Mouse (Mus musculus): ENCODE results near the gene 4930469K13Rik. TPM values are rescaled to one million over a fixed set of nuclear protein-coding genes. Genes with fewer than 3 reads are reported as not detected.

The 4930469K13Rik gene
- polyA plus RNA-seq, 1 experiment from 2014 or later = not detected

- peaks cover 4% of the 10 kb centered on the region; the same call in 1 of the 2 replicates for H3K4me1 ChIP-seq (ENCODE audit: insufficient read depth)
- H3K9ac ChIP-seq (replicated peaks) = peak overlapping the region; percentile 57
- H3K4me2 ChIP-seq (ENCODE audit: low read depth, low read length) = peak overlapping the region; percentile 65
- no peaks in the 10 kb centered on the region for H3K36me3 ChIP-seq (replicated peaks; ENCODE audit: insufficient read depth, low read length)
- peak; percentile 41 for DNase-seq
- H3K4me3 ChIP-seq (ENCODE audit: low read depth, low read length) = peak overlapping the region; percentile 24; the same call in 1 of the 2 replicates
- TF ChIP-seq EP300 (IDR thresholded peaks at IDR 0.05; ENCODE audit: low read depth) (no peak), CTCF (IDR thresholded peaks at IDR 0.05; ENCODE audit: low read depth) (no peak)
- H3K27ac ChIP-seq (ENCODE audit: low read depth) = peak overlapping the region; percentile 83
- ATAC-seq = peak; percentile 45; the same call in 1 of the 2 replicates
- no peaks in the 10 kb centered on the region for H3K9me3 ChIP-seq (ENCODE audit: low read length)
- H3K27me3 ChIP-seq (ENCODE audit: insufficient read depth, low read length) = no peaks in the 10 kb centered on the region
- WGBS (ENCODE audit: insufficient replicate concordance) = 24% methylated on average over 11 of the region's 11 CpGs
These were observed 90.1 kb downstream of the 4930469K13Rik start for GRCm38 (mm10) chr11:34008214-34008613.

DNA sequence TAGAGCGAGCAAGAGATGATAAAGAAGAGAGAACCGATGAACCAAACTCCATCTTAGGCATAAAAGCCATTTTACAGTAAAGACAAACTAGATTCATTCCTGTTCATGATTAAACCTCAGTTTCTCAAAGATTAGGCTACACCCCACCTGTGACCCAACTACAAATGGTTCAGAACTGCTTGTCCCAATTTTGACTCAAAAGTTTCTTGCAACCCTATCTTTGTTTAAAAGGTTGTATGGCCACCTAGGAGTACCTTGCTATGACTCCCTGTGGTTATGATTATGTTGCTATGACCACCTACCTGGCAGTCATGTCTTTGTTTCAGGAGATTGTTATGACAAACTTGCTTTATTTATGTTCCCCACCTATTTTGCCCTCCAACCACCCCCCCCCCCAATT lies 90.7 kb downstream of the 4930469K13Rik start:
- Histone ChIP-seq H3K27me3 (ENCODE audit: insufficient read depth, low read length) (no peaks in the 10 kb centered on the region), H3K9me3 (ENCODE audit: low read length) (no peaks in the 10 kb centered on the region), H3K4me2 (ENCODE audit: low read depth, low read length) (no peak overlapping the region), H3K4me3 (ENCODE audit: low read depth, low read length) (no peak overlapping the region), H3K4me1 (ENCODE audit: insufficient read depth) (peaks cover 4% of the 10 kb centered on the region; the same call in 1 of the 2 replicates), H3K9ac (replicated peaks) (no peak overlapping the region), H3K36me3 (replicated peaks; ENCODE audit: insufficient read depth, low read length) (no peaks in the 10 kb centered on the region), H3K27ac (ENCODE audit: low read depth) (no peak overlapping the region)
- DNase-seq (no peak), ATAC-seq (no peak)
- TF ChIP-seq EP300 (IDR thresholded peaks at IDR 0.05; ENCODE audit: low read depth) (no peak), CTCF (IDR thresholded peaks at IDR 0.05; ENCODE audit: low read depth) (no peak)
- WGBS (ENCODE audit: insufficient replicate concordance) = 58% methylated on average over 1 of the region's 2 CpGs

DNA sequence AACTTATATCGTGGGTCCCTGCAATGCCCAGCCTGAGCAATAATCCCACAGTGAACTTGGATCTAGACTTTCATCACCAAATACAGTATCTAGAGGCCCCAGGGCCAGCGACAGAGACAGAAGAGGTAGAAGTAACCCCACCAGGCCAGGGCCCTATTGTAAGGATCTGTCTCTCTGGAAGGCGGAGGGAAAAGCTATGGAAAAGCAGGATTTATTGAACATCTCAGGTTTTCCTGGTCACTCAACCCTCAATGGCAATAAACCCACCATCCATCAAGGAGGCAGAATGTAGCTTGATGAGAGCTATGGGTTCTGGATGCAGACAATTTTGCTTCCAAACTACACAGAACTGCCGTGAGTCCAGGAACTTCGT lies 95.8 kb downstream of the 4930469K13Rik start:
- Histone ChIP-seq H3K27me3 (ENCODE audit: insufficient read depth, low read length) (no peaks in the 10 kb centered on the region), H3K4me3 (ENCODE audit: low read depth, low read length) (no peak overlapping the region), H3K9ac (replicated peaks) (no peak overlapping the region), H3K9me3 (ENCODE audit: low read length) (no peaks in the 10 kb centered on the region), H3K36me3 (replicated peaks; ENCODE audit: insufficient read depth, low read length) (no peaks in the 10 kb centered on the region), H3K27ac (ENCODE audit: low read depth) (no peak overlapping the region), H3K4me1 (ENCODE audit: insufficient read depth) (no peaks in the 10 kb centered on the region), H3K4me2 (ENCODE audit: low read depth, low read length) (no peak overlapping the region)
- TF ChIP-seq CTCF (IDR thresholded peaks at IDR 0.05; ENCODE audit: low read depth) = no peak
- TF ChIP-seq EP300 (IDR thresholded peaks at IDR 0.05; ENCODE audit: low read depth) = no peak
- no peak for DNase-seq
- 59% methylated on average over 5 of the region's 5 CpGs for WGBS (ENCODE audit: insufficient replicate concordance)
- no peak for ATAC-seq

GRCm38 (mm10) chr11:34001938-34002592 lies 96.3 kb downstream of the 4930469K13Rik start:
- DNase-seq = peak; percentile 65
- WGBS (ENCODE audit: insufficient replicate concordance) = under 1% methylated on average over 5 of the region's 5 CpGs
- peak; percentile 76 for TF ChIP-seq CTCF (IDR thresholded peaks at IDR 0.05; ENCODE audit: low read depth)
- TF ChIP-seq EP300 (IDR thresholded peaks at IDR 0.05; ENCODE audit: low read depth) = no peak
- Histone ChIP-seq H3K4me3 (ENCODE audit: low read depth, low read length) (no peak overlapping the region), H3K4me2 (ENCODE audit: low read depth, low read length) (no peak overlapping the region), H3K27me3 (ENCODE audit: insufficient read depth, low read length) (no peaks in the 10 kb centered on the region), H3K36me3 (replicated peaks; ENCODE audit: insufficient read depth, low read length) (no peaks in the 10 kb centered on the region), H3K9me3 (ENCODE audit: low read length) (no peaks in the 10 kb centered on the region), H3K9ac (replicated peaks) (no peak overlapping the region), H3K4me1 (ENCODE audit: insufficient read depth) (no peaks in the 10 kb centered on the region), H3K27ac (ENCODE audit: low read depth) (no peak overlapping the region)
- no peak for ATAC-seq

GRCm38 (mm10) chr11:34000416-34000815 lies 97.9 kb downstream of the 4930469K13Rik start:
- no peaks in the 10 kb centered on the region for H3K27me3 ChIP-seq (ENCODE audit: insufficient read depth, low read length)
- DNase-seq = no peak
- 43% methylated on average over 3 of the region's 3 CpGs for WGBS (ENCODE audit: insufficient replicate concordance)
- no peak for ATAC-seq
- H3K4me3 ChIP-seq (ENCODE audit: low read depth, low read length) = no peak overlapping the region
- no peak overlapping the region for H3K9ac ChIP-seq (replicated peaks)
- H3K4me2 ChIP-seq (ENCODE audit: low read depth, low read length) = no peak overlapping the region
- no peaks in the 10 kb centered on the region for H3K4me1 ChIP-seq (ENCODE audit: insufficient read depth)
- H3K9me3 ChIP-seq (ENCODE audit: low read length) = no peaks in the 10 kb centered on the region
- no peak for TF ChIP-seq CTCF (IDR thresholded peaks at IDR 0.05; ENCODE audit: low read depth)
- TF ChIP-seq EP300 (IDR thresholded peaks at IDR 0.05; ENCODE audit: low read depth) = no peak
- no peak overlapping the region for H3K27ac ChIP-seq (ENCODE audit: low read depth)
- H3K36me3 ChIP-seq (replicated peaks; ENCODE audit: insufficient read depth, low read length) = no peaks in the 10 kb centered on the region

- Histone ChIP-seq H3K4me2 (ENCODE audit: low read depth, low read length) (no peak overlapping the region), H3K27me3 (ENCODE audit: insufficient read depth, low read length) (no peaks in the 10 kb centered on the region), H3K9me3 (ENCODE audit: low read length) (no peaks in the 10 kb centered on the region), H3K4me1 (ENCODE audit: insufficient read depth) (peaks cover under 1% of the 10 kb centered on the region; the same call in 1 of the 2 replicates), H3K36me3 (replicated peaks; ENCODE audit: insufficient read depth, low read length) (no peaks in the 10 kb centered on the region), H3K4me3 (ENCODE audit: low read depth, low read length) (no peak overlapping the region), H3K9ac (replicated peaks) (no peak overlapping the region), H3K27ac (ENCODE audit: low read depth) (no peak overlapping the region)
- ATAC-seq (no peak), DNase-seq (no peak)
- 72% methylated on average over 10 of the region's 10 CpGs for WGBS (ENCODE audit: insufficient replicate concordance)
- TF ChIP-seq EP300 (IDR thresholded peaks at IDR 0.05; ENCODE audit: low read depth) (no peak), CTCF (IDR thresholded peaks at IDR 0.05; ENCODE audit: low read depth) (no peak)
These were observed 100.1 kb downstream of the 4930469K13Rik start for GRCm38 (mm10) chr11:33998244-33998643.
